Mouse (Mus musculus) brain, embryonic 18.5 days (tissue): ENCODE measurements around the gene Tnfsf13b.

ENCODE experiments used
- DNase-seq: peaks from one replicate; pipeline ENCODE4 v3.0.0-alpha.2; 2012; ENCODE audit warnings: low read depth, low spot score

The Tnfsf13b gene

GRCm38 (mm10) chr8:10043842-10044510 is 37.7 kb downstream of the Tnfsf13b start:
- peak; percentile 49 for DNase-seq

- DNase-seq: no peak
These were observed 39.5 kb downstream of the Tnfsf13b start for GRCm38 (mm10) chr8:10045743-10046142.

GRCm38 (mm10) chr8:10049162-10049561 is 42.9 kb downstream of the Tnfsf13b start:
- no peak for DNase-seq

DNA sequence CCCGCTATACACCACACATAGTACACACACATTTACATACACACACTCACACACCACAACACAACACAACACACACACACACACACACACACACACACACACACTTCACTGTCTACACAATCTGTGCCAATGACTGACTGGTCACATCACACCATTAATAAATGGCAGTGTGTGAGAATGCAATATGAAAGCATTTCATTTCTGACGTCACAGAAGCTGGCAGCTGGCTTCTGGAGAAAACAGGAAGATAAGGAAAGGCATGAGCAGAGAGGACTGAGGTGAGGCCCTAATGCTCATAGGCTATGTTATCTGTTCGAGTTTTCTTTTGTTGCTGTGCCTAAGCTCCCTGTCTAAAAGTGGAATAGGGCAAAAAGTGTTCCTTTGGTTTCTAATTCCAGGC is 45.3 kb downstream of the Tnfsf13b start:
- DNase-seq: no peak

- peak; percentile 59 for DNase-seq
These were observed 47.3 kb downstream of the Tnfsf13b start for GRCm38 (mm10) chr8:10053571-10053990.

DNA sequence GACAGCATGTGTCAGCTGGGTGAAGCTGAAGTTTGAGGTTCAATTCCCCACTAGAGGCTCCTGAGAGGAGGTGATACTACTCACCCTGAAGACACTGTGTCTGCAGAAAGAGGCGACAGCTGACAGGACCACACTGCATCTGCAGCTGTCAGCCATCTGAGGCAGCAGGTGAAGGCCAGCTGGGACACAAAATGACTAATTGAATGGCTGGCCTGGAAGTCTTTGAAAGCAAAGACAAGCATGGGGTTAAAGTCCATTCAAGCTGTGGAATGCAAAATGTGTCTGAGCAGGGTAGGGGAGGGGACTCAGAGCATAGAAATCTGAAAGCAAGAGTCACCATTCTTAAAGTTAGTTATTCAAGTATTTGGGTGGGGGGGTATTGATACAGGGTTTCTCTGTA is 54.7 kb downstream of the Tnfsf13b start:
- no peak for DNase-seq

- no peak for DNase-seq
These were observed 60.6 kb downstream of the Tnfsf13b start for GRCm38 (mm10) chr8:10066906-10067305.

DNA sequence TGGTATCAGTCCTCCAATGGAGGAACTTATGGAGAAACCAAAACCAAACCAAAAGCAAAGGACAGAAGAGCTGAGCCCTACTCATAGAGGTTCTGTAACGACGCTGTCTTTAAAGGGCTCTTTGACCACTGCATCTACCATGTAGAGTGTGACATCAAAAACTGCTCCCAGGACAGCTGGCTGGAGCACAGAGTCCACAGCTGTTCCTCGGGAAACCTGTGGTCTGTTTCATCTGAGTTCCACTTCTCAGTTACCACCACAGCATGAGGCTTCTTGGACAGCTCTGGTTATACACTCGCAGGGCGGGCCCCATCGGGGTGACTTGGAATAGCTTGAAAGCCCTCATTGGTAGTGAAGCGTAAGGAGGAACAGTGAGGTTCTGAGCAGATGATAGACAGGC is 61.5 kb downstream of the Tnfsf13b start:
- DNase-seq: no peak

DNA sequence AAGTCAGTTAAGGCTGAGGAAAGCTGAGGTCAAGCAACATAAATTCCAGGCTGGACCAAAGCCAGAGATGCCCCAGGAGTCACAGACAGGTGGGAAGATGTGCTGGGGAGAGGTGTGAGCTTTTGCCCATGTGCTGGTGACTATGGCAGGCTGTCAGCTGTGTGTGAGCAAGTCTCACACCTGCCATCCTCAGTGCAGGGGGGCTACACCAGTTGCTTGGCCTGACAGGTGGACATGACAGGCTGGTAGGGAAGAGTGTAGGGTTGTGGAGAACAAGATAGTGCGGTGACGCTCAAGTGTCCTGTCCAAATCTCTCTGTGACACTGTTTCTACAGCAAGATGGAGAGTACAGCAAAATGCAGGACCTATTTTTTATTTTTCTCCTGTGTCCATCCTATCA is 66.1 kb downstream of the Tnfsf13b start:
- no peak for DNase-seq
